ENCODE assay signal across 14 mouse cellular contexts in the genomic region with DNA sequence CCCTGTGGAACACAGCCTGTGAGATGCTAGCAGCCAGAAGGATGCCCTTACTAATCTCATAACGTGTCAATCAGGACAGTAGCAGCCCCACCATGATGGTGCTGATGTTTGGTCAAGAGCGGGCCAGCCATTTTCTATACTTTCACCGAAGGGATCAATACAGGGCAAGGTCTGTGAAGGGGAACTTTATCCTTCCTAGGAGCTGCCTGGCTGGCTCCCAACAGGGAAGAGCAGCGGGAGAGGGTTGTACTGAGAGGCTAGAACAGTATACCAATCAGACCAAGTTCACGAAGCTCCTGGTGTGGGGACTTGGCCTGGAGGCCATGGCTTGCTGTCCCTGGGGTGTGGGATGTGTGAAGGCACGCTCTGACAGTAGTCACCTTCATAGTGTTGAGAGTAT.
"Had no signal": no experiment of that assay in that cellular context is flagged by ENCODE, and none has a peak within 500 bp of the region (broad histone marks: within the 10 kb centered on the region; RNA-seq: fewer than 3 reads in every experiment).

No protein-coding gene starts in this region.

- H3K27ac ChIP-seq: lung, embryonic 15.5 days; midbrain, embryonic 10.5 days had no signal

- ATAC-seq: intestine, embryonic 16.5 days; midbrain, embryonic 16.5 days had no signal

- H3K4me3 ChIP-seq: lung, embryonic 15.5 days; megakaryocyte, embryonic 14.5 days; midbrain, embryonic 10.5 days had no signal

- H3K9me3 ChIP-seq: lung, embryonic 15.5 days; midbrain, embryonic 10.5 days had no signal

- H3K4me2 ChIP-seq: lung, embryonic 15.5 days had no signal

- H3K4me1 ChIP-seq: lung, embryonic 15.5 days; midbrain, embryonic 10.5 days had no signal

- H3K36me3 ChIP-seq: lung, embryonic 15.5 days; midbrain, embryonic 10.5 days had no signal

- DNase-seq: kidney, adult 18-20 months; kidney, adult 9 months; kidney, postnatal 14 days; kidney, postnatal 4 days; lung, adult 18-20 months; lung, postnatal 10 days; lung, postnatal 36 days; thymus, adult 18-20 months; thymus, postnatal 36 days had no signal

- H3K27me3 ChIP-seq: lung, embryonic 15.5 days had no signal

- H3K9ac ChIP-seq: lung, embryonic 15.5 days had no signal
